Mouse (Mus musculus): Measurements from ENCODE around the gene H1f0. TPM values are rescaled to one million over a fixed set of nuclear protein-coding genes. Genes with fewer than 3 reads are reported as not detected.

H1f0 gene
- total RNA-seq, 1 experiment from 2014 or later = 162 TPM

DNA sequence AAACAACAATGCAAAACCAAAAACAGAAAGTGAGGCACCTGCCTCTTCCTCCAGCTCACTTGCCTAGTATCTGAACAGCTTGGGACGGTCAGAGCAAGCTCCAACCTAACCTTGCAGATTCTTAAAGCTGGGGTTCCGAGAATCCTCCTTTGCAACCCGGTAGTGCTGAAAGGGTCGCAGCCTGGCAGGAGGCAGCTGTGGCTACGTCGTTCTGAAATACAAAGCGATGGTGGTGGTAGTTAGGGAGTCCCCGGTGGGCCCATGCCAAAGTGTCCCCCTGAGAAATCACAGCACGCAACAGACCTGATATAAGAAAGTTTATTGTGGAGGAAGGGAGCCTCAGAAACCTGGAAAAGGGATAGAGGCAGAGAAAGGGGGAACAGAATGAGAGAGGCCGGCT, 10.1 kb downstream of the H1f0 start:
- DNase-seq = no peak

DNA sequence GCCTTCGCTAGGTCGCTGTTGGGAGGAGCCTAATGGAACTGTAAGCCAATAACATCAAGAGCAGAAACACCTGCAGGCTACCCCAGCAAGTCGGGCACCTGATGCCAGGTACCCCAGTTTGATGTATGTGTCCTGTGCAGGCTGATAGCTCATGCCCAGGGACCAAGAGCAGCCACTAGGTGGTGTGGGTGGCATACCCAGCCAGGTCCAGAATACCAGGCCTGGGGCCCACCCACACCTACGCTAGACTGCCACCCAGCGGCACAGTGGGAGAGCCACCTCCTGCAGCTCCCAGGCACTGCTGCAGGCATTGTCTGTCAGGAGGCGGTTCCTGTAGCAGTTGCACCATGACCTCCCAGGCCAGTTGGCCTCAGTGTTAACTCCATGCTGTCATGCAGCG, 10.6 kb downstream of the H1f0 start:
- DNase-seq = peak; percentile 94

DNA sequence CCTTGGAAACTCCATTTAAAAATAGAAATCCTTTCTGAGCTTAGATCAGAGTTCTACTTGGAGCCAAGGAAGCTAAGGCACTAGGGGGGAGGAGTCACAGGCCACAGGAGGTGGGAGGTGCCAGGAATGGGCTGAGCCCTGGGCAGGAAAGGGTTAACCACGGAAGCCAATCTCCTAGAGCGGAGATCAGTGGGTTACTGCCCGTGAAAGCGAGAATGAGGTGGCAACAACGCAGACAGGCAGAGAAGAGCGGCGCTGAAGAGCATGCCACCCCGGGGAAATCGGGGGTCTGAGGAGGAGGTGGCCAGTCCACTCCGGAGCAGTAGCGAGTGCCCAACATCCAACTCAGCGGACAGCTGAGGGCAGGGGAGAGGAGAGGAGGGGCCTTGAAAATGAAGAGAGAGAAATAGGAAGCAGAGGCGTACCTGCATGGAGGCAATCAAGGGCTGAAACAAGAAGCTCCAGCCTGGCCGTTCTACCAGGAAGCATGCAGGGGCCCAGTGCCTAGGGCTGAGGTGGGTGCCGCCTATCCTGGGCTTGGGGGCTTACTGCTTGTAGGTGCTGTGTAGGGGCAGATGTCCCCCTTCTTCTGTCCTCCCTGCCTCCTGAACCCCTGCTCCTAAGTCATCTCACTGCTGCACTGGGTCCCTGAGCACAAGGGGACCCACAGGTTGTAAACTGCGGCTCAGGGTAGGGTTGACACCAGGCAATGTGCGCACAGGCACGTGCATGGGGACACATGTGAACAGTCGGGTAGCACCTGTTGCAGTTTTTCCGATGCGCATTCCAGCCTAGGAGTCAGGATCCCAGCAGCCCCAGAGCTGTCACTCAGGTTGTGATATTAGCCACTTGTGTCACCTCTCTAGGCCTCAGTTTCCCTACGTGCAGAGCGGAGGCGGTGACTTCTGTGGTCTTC, 12.5 kb downstream of the H1f0 start:
- DNase-seq = peak; percentile 47

DNA sequence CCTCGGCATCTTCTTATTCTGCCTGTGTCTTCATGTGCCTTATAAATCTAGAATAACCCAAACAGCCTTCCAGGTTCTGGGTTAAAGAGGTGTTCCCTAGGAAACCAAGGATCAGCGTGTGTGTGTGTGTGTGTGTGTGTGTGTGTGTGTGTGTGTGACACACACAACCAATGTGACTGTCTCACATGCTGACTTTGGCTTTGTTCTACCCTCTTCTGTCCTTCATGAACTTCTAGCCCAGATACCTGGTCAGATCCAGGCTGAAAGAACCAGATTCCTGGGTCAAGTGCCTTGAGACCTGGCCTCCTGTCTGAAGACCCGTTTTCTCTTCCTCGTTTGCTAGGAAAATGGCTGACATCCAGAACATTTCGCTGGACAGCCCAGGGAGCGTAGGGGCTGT, 13.3 kb downstream of the H1f0 start, which contains the start of gene Galr3:
Gene Galr3, plus strand, starts transcription at position 301 of the 400 bp plus-strand sequence.
- no peak for DNase-seq

DNA sequence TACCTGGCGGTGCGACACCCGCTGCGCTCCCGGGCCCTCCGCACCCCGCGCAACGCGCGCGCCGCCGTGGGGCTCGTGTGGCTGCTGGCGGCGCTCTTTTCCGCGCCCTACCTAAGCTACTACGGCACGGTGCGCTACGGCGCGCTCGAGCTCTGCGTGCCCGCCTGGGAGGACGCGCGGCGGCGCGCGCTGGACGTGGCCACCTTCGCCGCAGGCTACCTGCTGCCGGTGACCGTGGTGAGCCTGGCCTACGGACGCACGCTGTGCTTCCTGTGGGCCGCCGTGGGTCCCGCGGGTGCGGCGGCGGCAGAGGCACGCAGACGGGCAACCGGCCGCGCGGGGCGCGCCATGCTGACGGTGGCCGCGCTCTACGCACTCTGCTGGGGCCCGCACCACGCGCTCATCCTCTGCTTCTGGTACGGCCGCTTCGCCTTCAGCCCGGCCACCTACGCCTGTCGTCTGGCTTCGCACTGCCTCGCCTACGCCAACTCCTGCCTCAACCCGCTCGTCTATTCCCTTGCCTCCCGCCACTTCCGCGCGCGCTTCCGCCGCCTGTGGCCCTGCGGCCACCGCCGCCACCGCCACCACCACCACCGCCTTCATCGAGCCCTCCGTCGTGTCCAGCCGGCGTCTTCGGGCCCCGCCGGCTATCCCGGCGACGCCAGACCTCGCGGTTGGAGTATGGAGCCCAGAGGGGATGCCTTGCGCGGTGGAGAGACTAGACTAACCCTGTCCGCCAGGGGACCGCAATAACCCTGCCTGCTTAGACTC, 14.7 kb downstream of the H1f0 start:
- peak; percentile 44 for DNase-seq

DNA sequence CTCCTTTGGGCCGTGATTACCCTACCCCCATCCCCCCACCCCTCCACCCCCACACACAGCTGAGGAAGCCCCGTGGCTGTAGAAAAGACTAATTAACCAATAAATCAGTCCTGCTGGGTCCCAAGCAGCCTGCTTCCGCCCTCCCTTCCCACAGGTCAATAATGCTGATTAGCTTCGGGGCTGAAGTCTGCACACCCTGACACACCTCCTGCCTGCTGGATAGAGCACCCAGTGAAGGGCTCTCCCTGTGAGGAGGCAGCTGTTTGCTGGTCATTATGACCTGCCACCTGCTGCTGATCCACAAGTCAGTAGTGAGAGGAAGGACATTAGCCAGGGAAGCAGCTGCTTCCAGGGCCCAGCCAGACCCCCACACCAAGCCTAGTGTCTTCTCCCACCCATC, 16.6 kb downstream of the H1f0 start:
- DNase-seq = no peak

DNA sequence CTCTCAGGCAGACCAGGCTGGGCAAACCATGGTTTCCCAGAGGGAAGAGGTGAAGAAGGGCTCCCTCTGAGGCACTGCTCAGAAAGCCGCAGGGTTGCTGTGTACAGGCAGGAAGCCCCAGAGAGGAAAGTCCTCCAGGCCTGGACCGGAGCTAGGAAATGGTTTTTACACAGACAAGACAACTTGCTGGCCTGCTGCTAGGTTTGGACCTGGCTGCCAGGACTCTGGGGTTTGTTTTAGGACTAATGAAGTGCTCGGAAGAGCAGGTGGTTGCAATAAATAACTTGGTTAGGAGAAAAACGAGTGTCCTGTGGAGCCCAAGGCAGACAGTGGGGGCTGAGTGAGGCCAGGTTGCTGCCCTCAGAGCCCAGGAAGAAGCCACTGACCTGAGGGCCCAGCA, 19.9 kb downstream of the H1f0 start:
- no peak for DNase-seq

DNA sequence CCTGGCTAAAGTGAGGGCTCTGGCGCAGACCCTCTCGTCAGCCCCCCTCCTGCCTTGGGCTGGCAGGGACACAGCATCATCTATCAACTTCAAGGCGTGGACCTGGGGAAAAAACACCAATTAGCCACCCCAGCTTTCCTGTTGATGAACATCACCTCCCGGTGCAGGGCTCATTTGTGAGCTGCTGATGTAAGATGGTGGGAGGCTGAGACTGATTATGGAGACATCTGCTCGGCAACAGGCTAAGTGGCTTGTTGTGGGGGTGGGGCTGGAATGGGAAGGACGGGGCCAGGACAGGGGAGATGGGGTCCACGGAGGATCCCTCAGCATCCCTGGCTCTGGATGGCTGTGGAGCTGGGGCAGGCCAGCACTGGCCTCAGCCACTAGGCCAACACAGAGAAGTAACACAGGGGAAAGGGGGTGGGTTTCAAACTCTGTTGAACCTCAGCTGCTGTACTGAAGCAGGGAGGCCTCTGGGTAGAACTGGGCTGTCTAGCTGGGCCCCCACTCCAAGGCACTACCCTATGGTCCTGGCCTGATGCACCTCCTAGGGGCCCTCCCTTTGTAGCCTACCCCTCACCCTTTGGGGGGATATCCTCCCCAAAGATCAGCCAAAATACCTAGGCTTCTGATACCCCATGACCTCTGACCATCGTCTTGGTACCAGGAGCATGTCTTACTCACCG, 22.1 kb downstream of the H1f0 start:
- no peak for DNase-seq

DNA sequence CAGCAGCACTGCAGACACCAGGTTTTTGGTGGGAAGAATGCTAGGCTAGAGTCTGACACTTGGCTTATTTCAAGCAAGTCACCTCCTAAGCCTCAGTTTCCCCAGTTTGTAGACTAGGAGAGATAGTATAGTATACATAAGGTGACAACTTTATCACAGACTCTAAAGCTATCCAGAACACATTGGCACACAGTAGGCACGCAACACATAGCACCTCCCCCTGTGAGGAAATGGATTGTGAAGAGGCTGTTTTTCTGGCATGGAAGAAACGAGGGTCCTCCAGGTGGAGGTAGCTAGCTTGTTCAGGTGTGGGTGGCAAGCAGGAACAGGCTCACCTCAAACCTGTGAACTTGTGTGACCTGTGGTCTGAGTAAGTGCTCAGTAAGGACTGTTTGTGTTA, 22.7 kb downstream of the H1f0 start:
- DNase-seq = no peak

DNA sequence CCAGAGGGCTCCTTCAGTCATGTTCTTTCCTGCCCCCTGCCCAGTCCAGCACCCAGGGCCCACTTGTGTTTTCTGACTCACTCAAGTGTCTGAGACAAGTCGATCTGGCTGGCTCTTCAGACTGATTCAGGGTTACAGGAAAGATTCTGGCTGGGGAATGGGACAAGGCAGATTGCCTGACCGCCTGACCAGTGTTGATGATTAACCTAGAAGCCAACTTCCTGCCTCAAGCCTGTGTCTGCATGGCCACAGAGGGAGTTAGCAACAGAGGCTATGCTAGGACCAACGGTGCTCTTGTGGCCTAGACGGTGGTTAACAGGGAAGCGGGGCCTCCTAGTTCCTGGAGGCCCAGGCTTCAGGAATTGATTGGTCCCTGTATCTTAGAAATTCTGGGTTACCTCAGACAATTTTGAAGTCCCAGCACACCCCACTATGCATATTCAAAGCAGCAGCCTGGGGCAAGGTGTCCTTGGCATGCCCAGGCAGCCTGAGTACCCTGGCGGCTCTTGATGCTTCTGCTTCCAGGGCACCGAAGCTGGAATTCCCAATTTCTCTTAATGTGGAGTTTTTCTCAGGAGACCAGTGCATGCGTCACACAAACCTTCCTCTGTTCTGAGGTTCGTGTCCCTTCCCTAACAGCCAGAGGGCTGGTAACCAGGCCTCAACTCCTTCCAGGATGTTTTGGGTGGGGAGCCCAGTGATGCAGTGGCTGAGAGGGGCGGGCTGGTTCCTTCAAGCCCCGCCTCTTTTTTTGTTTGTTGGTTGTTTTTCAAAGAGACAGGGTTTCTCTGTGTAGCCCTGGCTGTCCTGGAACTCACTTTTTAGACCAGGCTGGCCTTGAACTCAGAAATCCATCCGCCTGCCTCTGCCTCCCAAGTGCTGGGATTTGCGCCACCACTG, 23.5 kb downstream of the H1f0 start:
- no peak for DNase-seq

DNA sequence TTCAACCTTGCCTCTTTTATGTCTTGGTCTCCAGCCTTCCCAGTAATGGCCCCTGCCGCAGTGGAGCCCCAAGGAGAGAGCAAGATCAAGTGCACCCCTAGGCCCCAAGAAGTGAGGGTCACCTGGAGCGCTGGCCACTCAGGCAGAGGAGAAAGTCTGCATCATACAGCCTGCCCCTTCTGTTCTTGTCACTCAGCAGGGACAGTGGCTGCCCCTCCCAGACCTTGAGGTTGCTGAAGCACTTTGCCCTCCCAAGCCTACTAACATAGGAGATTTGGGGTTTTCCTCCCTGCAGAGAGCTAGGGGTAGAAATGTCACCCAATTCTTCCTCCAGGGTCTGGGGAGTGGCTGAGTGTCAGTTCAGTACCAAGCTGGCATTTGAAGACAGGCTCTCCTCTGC, 24.1 kb downstream of the H1f0 start:
- no peak for DNase-seq

DNA sequence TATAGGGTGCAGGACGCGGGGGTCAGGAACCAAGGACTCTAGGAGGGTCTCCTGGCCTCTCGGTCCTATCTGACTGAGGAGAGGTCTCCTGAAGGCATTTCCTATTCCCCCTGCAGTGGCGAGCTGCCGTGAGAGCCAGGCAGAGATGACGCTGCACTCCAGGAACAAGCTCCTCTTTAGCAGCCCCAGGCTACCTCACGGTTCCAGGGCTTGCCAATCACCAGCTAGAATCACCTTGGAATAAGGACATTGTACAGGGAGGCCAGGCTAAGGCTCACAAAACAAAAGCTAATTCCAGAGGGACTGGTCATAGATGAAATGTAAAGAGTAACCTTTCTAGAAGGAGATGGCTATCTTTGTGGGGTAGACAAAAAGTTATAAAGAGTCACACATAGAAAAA, 28.4 kb downstream of the H1f0 start:
- no peak for DNase-seq

DNA sequence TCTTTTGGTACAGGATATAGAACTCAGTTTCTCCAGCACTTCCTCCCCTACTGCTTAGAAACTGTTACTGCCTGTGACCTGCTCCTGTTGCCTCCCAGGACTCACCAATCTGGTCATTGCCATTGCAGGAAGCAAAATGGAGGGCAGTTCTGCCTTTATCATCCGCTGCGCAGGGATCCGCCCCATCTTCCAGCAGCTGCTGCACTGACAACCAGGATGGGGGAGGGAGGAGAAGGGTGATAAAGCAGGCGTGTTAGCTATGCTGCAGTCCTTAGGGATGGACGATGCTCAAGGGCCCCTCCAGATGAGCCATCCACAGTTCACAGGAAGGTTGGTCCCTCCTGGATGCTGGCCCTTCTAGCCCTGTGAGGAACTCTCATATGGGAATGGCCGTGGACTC, 29.6 kb downstream of the H1f0 start:
- no peak for DNase-seq

DNA sequence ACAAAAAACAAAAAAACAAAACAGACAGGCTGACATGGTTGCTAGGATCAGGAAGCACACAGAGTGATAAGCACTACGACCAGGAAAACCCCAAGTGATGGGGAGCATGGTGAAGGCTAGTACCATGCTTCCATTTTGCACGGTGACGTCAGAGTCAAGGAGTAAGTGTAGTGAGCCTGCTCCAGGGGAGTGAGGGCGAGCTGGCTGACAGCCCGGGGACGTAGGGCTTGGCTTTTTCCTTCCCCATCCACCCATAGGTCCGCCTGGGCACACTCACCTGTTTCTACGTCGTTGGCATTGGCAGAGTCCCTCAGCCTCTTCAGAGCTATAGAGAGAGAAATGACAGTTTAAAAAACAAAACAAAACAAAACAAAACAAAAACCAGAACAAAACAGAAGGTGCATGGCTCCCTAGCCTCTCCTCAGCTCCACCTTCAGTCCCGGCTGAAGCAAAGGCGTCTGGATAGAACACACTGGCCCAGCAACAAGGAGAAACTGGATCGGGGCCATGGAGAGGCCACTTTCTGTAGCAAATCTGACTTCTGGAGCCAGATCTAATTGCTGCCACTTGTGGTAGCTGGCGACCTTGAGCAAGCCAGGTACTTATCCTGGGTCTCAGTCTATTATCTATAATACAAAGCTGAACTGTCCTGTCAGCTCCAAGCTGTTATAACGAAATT, 32.8 kb downstream of the H1f0 start:
- no peak for DNase-seq

DNA sequence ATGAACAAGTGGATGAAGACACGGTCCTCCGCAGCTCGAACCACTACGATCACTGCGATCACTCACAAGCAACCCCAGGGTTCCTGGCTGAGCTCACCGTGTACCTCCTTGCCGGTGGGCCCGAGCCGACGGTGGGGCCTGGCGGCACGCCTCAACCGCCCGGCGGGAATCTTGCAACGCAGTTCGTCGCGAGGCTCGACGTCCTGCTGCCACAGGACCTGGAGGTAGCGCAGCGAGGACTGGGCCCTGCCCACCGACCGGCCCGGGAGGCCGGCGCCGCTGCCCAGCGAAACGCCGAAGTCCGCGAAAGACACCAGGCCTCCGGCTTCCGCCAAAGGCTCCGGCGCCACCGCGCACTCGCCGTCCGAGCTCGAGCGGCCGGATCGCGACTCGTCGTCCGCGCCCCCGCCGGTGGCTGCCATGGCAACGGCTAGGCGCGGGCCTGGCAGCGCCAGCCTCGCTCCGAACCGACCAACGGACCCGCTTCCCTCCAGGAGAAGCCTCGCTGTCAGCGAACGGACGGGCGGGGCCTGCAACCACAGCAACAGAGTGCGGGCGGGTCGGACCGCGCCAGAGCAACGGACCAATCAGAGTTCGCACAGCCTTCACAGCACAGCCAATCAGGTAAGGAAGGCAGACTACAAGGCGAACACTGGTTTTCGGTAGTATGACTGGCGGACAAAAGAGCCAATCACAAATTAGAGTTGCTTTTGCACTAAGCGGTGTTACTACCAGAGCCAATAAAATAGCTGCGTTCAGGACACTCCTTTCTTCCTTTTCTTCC, 34.3 kb downstream of the H1f0 start, which contains the start of gene Ankrd54:
Gene Ankrd54, minus strand, starts transcription at position 518 of the 784 bp plus-strand sequence.
- peak; percentile 99 for DNase-seq

DNA sequence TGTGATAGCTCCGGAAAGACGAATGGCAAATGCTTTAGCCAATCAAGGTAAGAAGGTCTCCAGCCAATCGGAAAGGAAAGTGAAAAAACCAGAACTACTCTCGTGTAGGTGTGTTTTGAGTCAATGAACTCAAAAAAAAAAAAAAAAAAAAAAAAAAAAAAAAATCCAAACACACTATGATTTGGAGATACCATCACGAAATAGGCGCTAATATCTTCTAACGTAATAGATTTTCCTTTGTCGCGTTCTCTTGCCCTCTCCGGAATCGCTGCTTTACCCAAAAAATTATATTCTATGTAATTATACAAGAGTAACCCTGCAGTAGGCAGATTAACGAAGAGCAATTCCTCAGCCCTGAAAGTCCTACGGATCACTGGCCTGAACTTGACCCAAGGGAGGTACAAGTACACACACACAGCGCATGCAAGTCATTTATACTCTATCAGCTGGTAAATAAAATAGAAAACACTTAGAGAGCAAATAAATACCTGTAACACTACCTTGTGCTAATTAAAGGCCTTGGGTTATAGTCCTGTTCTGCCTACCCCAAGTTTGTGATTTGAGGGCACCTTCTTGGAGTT, 35.0 kb downstream of the H1f0 start:
- no peak for DNase-seq

DNA sequence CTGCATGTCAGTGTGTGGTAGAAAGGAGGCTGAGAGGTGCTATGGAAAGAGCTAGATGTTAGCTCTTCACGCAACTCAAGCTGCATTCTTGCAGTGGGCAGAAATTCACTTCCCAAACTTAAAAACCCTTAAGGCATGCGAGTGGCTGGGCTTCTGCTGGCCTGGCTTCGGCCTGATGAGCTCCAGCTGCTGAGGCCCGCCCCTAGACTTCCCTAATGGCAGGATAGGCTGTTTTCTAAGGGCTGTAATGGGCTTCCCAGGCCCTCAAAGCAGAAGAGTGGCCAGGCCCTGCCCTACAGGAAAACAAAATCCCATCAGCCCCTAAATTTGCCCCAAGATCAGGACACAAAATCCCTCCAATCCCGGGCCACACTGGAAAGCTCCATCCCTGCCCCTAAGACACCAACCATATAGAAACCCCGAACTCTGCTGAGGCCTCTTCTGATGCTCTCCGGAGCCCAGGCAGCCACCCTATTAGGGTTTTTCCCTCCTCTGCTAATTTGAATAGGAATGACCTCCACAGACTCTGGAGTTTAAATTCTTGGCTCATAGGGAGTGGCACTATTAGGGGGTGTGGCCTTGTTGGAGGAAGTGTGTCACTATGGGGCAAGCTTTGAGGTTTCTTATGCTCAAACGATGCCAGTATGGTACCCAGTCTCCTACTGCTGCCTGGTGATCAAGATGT, 37.0 kb downstream of the H1f0 start:
- no peak for DNase-seq

DNA sequence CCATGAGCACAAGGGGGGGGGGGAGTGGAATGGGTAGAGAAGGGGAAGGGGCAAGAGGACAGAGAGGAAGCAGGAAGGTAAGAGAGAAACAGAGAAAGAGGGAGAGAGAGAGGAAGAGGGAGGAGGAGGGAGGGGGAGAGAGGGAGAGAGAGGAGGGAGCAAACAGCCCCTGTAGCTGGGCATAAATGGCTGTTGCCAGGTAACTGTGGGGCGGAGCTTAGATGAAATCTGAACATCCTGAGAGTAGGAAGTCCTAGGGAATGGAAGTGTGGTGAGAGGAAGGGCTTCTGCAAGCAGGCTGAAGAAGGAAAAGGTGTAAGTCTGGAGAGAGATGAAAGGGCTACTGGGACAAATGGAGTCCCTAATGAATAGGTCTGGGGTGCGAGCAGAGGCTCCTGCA, 38.0 kb downstream of the H1f0 start:
- DNase-seq = no peak

DNA sequence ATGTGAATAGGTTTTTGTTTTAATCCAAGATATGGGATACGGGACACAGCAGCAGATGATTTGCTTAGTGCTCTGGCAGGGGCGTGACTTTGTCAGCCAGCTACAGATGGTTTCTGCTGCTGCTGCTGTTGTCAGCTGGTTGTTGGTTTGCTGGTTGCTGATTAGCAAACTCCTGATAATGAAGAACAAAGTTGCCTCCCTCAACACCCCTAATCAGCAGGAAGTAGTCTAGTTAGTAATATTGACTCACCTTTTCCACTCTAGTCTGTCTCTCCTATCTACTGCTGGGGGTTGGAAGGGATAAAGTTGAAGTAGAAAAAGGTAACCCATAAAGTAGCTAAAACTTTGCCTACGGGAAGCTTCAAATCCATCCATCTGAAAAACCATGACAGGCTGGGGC, 39.4 kb downstream of the H1f0 start:
- no peak for DNase-seq

All from adrenal gland, postnatal 14 days (tissue).